ENCODE assay signal across 9 mouse cellular contexts in genomic region chr11:116280751-116281663, GRCm38 (mm10). TPM values are rescaled to one million over a fixed set of nuclear protein-coding genes. Genes with fewer than 3 reads are reported as not detected.
A peak's percentile ranks its signal among the peaks of the same experiment; 100 is the strongest.
DNase-seq lines count a peak whose midpoint lies in the region; ATAC-seq and TF ChIP-seq lines count a peak whose summit lies in the region.
"Had no signal": no experiment of that assay in that cellular context is flagged by ENCODE, and none has a peak within 500 bp of the region (broad histone marks: within the 10 kb centered on the region; RNA-seq: fewer than 3 reads in every experiment).

Gene Galr2, plus strand, starts transcription at chr11:116280939.

- no peak for ATAC-seq in kidney, embryonic 14.5 days (ENCODE audit: low FRiP score, low TSS enrichment)
- peak; percentile 50 for ATAC-seq in common myeloid progenitor, adult 5-6 weeks (replicated peaks; ENCODE audit: low read depth, poor library complexity, severe bottlenecking)
- ATAC-seq in intestine, embryonic 14.5 days (replicated peaks; ENCODE audit: low FRiP score, low TSS enrichment, low read depth), result no peak
- peak; percentile 11; the same call in 1 of the 2 replicates for ATAC-seq in midbrain, postnatal 0 days (ENCODE audit: low FRiP score)
- no peak for ATAC-seq in erythroid progenitor cell, adult 5-6 weeks (replicated peaks; ENCODE audit: low FRiP score, poor library complexity, severe bottlenecking)

- peak within 1 kb of the TSS; percentile 34 for H3K4me3 ChIP-seq in kidney, embryonic 14.5 days (ENCODE audit: low read length)
- peak within 1 kb of the TSS; percentile 28 for H3K4me3 ChIP-seq in intestine, embryonic 14.5 days (ENCODE audit: low read depth, low read length)
- peak within 1 kb of the TSS; percentile 33 for H3K4me3 ChIP-seq in midbrain, postnatal 0 days (ENCODE audit: low read depth, low read length)

- H3K36me3 ChIP-seq in kidney, embryonic 14.5 days (ENCODE audit: control insufficient read depth, insufficient read depth, low read length), result no peaks in the 10 kb centered on the region
- no peaks in the 10 kb centered on the region for H3K36me3 ChIP-seq in intestine, embryonic 14.5 days (ENCODE audit: control insufficient read depth, insufficient read depth, low read length)
- H3K36me3 ChIP-seq in midbrain, postnatal 0 days (ENCODE audit: insufficient read depth, low read length), result no peaks in the 10 kb centered on the region

- peak within 1 kb of the TSS; percentile 40 for H3K9ac ChIP-seq in kidney, embryonic 14.5 days (ENCODE audit: low read depth, low read length)
- H3K9ac ChIP-seq in intestine, embryonic 14.5 days (ENCODE audit: low read length), result 0 out of 2 replicates have a peak within 1 kb of the TSS, but pooled peaks have one; percentile 13
- H3K9ac ChIP-seq in midbrain, postnatal 0 days (replicated peaks; ENCODE audit: low read length, poor library complexity, severe bottlenecking), result peak within 1 kb of the TSS; percentile 50

- peaks cover 55% of the 10 kb centered on the region for H3K27me3 ChIP-seq in kidney, embryonic 14.5 days (ENCODE audit: control insufficient read depth, insufficient read depth, low read length)
- H3K27me3 ChIP-seq in intestine, embryonic 14.5 days (replicated peaks; ENCODE audit: control insufficient read depth, insufficient read depth, low read length), result peaks cover 59% of the 10 kb centered on the region
- peaks cover 38% of the 10 kb centered on the region for H3K27me3 ChIP-seq in midbrain, postnatal 0 days (ENCODE audit: insufficient read depth, low read length)

- DNase-seq in kidney, adult 8-10 months, result no peak
- peak; percentile 64 for DNase-seq in intestine, embryonic 14.5 days (ENCODE audit: low spot score)
- no peak for DNase-seq in midbrain, postnatal 0 days (ENCODE audit: low spot score)
- no peak for DNase-seq in thymus, postnatal 0 days (ENCODE audit: low spot score)
- DNase-seq in thymus, postnatal 25 days, result no peak

- H3K4me2 ChIP-seq in kidney, embryonic 14.5 days (replicated peaks; ENCODE audit: low read depth, low read length), result peak within 1 kb of the TSS; percentile 48
- H3K4me2 ChIP-seq in intestine, embryonic 14.5 days (ENCODE audit: low read length), result peak within 1 kb of the TSS; percentile 51
- peak within 1 kb of the TSS; percentile 53 for H3K4me2 ChIP-seq in midbrain, postnatal 0 days (ENCODE audit: low read depth, low read length, poor library complexity, severe bottlenecking)

- 6% methylated on average over 48 of the region's 48 CpGs for WGBS in kidney, embryonic 14.5 days
- whole genome bisulfite sequencing in intestine, embryonic 14.5 days, result 7% methylated on average over 48 of the region's 48 CpGs
- 7% methylated on average over 41 of the region's 48 CpGs for WGBS in midbrain, postnatal 0 days

- H3K9me3 ChIP-seq in kidney, embryonic 14.5 days (ENCODE audit: control insufficient read depth, low read length), result no peaks in the 10 kb centered on the region
- no peaks in the 10 kb centered on the region for H3K9me3 ChIP-seq in intestine, embryonic 14.5 days (ENCODE audit: control insufficient read depth, low read length)
- no peaks in the 10 kb centered on the region for H3K9me3 ChIP-seq in midbrain, postnatal 0 days (ENCODE audit: low read length)

- H3K4me1 ChIP-seq in kidney, embryonic 14.5 days (ENCODE audit: control insufficient read depth, insufficient read depth, low read length), result peaks cover 12% of the 10 kb centered on the region
- peaks cover 11% of the 10 kb centered on the region for H3K4me1 ChIP-seq in intestine, embryonic 14.5 days (replicated peaks; ENCODE audit: control insufficient read depth, insufficient read depth, low read length)
- peaks cover 4% of the 10 kb centered on the region; the same call in 1 of the 2 replicates for H3K4me1 ChIP-seq in midbrain, postnatal 0 days (ENCODE audit: insufficient read depth, low read length)

- TF ChIP-seq CTCF in midbrain, postnatal 0 days (IDR thresholded peaks at IDR 0.05), result no peak

- no peak within 1 kb of the TSS for H3K27ac ChIP-seq in kidney, embryonic 14.5 days (ENCODE audit: low read depth, low read length)
- H3K27ac ChIP-seq in intestine, embryonic 14.5 days (ENCODE audit: low read depth), result no peak within 1 kb of the TSS
- no peak within 1 kb of the TSS for H3K27ac ChIP-seq in midbrain, postnatal 0 days (ENCODE audit: low read depth, low read length)

RNA-seq across cellular contexts. Expression of gene Galr2, which starts in this region (rescaled TPM):
- 0.13 TPM in 1 of 2 replicates, not detected in the other for polyA plus RNA-seq in kidney, embryonic 14.5 days (2014; fragmentation: Nextera tagmentation; extraction: Ambion mirVana)
- total RNA-seq in common myeloid progenitor, adult 5-6 weeks (2017), result not detected in 2 replicates
- 0.11 and 0.15 TPM in 2 replicates for polyA plus RNA-seq in intestine, embryonic 14.5 days (2014; fragmentation: Nextera tagmentation; extraction: Ambion mirVana)
- 0.47 TPM in 1 of 2 replicates, not detected in the other for total RNA-seq in midbrain, postnatal 0 days (2014; rRNA removed)
- polyA plus RNA-seq in midbrain, postnatal 0 days (2015; fragmentation: Nextera tagmentation; extraction: Ambion mirVana), result 0.36 and 0.54 TPM in 2 replicates
- total RNA-seq in erythroid progenitor cell, adult 5-6 weeks (2015; ENCODE audit: low replicate concordance), result not detected in 2 replicates
- total RNA-seq in erythroid progenitor cell, adult 5-6 weeks (2017; ENCODE audit: low replicate concordance), result not detected in 2 replicates
- 0.49 and 0.59 TPM in 2 replicates for polyA plus RNA-seq in thymus, postnatal 0 days (2015; fragmentation: Nextera tagmentation; extraction: Ambion mirVana)
- total RNA-seq: hematopoietic stem cell, adult 5-6 weeks had no signal

Comparison
In these comparisons a context has a peak if more than half of its experiments do, and no peak if none do; other contexts are left out.
1. Peak in ATAC-seq in common myeloid progenitor, adult 5-6 weeks; RNA of the gene not detected or under 1 TPM.
2. Peak in DNase-seq, H3K4me3 ChIP-seq, H3K9ac ChIP-seq and H3K4me2 ChIP-seq in intestine, embryonic 14.5 days; RNA of the gene not detected or under 1 TPM.
3. Peak in ATAC-seq, H3K4me3 ChIP-seq, H3K9ac ChIP-seq and H3K4me2 ChIP-seq in midbrain, postnatal 0 days; RNA of the gene not detected or under 1 TPM.